Mouse (Mus musculus): Measurements from ENCODE around the gene Cars2. TPM values are rescaled to one million over a fixed set of nuclear protein-coding genes. Genes with fewer than 3 reads are reported as not detected.
"Not testable (repeated sequence)": the region's sequence is repeated elsewhere in the genome, so short reads cannot be mapped to it uniquely, and the experiment has no call there.

Gene Cars2
- polyA plus RNA-seq, 1 experiment from 2014 or later = 23.3 TPM

DNA sequence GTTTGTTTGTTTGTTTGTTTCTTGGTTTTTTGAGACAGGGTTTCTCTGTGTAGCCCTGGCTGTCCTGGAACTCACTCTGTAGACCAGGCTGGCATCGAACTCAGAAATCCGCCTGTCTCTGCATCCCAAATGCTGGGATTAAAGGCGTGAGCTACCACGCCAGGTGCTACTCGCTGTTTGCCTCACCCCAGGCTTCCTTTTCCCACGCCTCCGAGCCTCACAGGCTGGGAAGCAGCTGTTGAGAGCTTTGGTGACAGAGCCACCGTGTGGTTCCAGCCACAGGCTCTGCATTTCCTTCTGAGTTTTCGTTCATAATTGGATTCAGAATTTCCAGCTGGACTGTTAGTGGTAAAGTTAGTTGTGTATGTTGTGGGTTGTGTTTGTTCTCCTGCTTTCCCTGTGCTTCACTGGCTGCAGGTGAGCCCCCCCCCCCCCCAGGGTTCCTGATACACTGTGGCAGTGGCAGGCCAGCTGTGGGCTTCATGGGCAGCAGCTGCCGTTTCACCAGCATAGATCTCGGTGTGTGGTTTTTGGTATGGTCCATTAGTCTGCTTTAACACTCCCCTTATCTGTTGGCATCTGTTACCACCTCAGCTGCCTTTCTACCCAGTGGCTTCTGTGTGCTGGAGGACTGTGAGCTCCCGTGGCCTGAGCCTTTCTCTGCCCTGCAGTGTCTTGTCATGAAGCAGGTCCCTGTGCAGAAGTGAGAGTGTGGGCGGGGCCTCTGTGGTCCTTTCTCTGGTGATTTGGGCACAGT lies 46.9 kb downstream of the Cars2 start:
- no peak for ATAC-seq (ENCODE audit: low FRiP score, low read depth)
- peaks cover 10% of the 10 kb centered on the region; the same call in 1 of the 2 replicates for H3K4me1 ChIP-seq
- 85% methylated on average over 13 of the region's 13 CpGs for WGBS
- H3K9ac ChIP-seq = no peak overlapping the region
- peaks cover 61% of the 10 kb centered on the region for H3K36me3 ChIP-seq
- H3K27me3 ChIP-seq = no peaks in the 10 kb centered on the region
- no peaks in the 10 kb centered on the region for H3K9me3 ChIP-seq
- H3K4me3 ChIP-seq = no peak overlapping the region
- no peak overlapping the region for H3K4me2 ChIP-seq (replicated peaks)
- no peak overlapping the region for H3K27ac ChIP-seq

GRCm38 (mm10) chr8:11498786-11499485 lies 51.6 kb downstream of the Cars2 start:
- H3K9me3 ChIP-seq = no peaks in the 10 kb centered on the region
- H3K27ac ChIP-seq = no peak overlapping the region
- 89% methylated on average over 4 of the region's 4 CpGs for WGBS
- no peak for ATAC-seq (ENCODE audit: low FRiP score, low read depth)
- H3K9ac ChIP-seq = no peak overlapping the region
- H3K4me1 ChIP-seq = peaks cover 24% of the 10 kb centered on the region
- H3K36me3 ChIP-seq = peaks cover 17% of the 10 kb centered on the region
- peak overlapping the region; percentile 83 for H3K4me2 ChIP-seq (replicated peaks)
- peaks cover 10% of the 10 kb centered on the region; the same call in 1 of the 2 replicates for H3K27me3 ChIP-seq
- peak overlapping the region; percentile 92; the same call in 1 of the 2 replicates for H3K4me3 ChIP-seq

DNA sequence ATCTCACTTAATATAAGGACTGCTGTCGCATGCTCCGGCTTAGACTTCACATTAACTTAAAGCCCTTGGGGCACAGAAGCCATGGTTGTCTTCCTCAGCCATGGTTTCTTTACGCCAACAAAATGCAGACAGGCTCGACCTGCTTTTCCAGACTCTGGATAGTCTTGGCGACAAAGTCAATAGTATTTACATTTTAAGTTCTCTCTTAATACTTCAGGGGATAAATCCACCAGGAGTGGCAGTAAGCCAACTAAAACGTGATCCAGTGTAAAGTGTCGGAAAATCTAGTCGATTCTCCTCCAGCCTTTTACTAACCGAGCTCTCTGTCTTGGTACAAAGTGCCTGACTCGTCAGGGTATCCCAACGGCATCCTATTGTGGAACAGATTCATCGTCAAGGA lies 52.3 kb downstream of the Cars2 start:
- Histone ChIP-seq H3K9me3 (no peaks in the 10 kb centered on the region), H3K4me2 (replicated peaks) (peak overlapping the region; percentile 83), H3K27me3 (peaks cover 10% of the 10 kb centered on the region; the same call in 1 of the 2 replicates), H3K4me3 (peak overlapping the region; percentile 92), H3K36me3 (peaks cover 11% of the 10 kb centered on the region), H3K4me1 (peaks cover 24% of the 10 kb centered on the region), H3K27ac (no peak overlapping the region), H3K9ac (0 out of 2 replicates have a peak overlapping the region, but pooled peaks have one; percentile 83)
- 74% methylated on average over 12 of the region's 12 CpGs for WGBS
- ATAC-seq (ENCODE audit: low FRiP score, low read depth) = no peak

- Histone ChIP-seq H3K4me2 (replicated peaks) (peak within 1 kb of the TSS; percentile 83), H3K27ac (peak within 1 kb of the TSS; percentile 69; the same call in 1 of the 2 replicates), H3K27me3 (peaks cover 10% of the 10 kb centered on the region; the same call in 1 of the 2 replicates), H3K4me3 (peak within 1 kb of the TSS; percentile 92), H3K36me3 (peaks cover under 1% of the 10 kb centered on the region), H3K9me3 (no peaks in the 10 kb centered on the region), H3K9ac (peak within 1 kb of the TSS; percentile 83), H3K4me1 (peaks cover 24% of the 10 kb centered on the region)
- peak; percentile 97 for ATAC-seq (ENCODE audit: low FRiP score, low read depth)
- WGBS = 4% methylated on average over 72 of the region's 73 CpGs
Measured at GRCm38 (mm10) chr8:11497017-11497990, 53.3 kb downstream of the Cars2 start, which contains the start of gene Naxd. TSS of gene Naxd (plus strand) at chr8:11497506.

- not testable (repeated sequence) for H3K36me3 ChIP-seq
- WGBS = 83% methylated on average over 2 of the region's 2 CpGs
Measured at GRCm38 (mm10) chr8:11492340-11492739, 58.2 kb downstream of the Cars2 start.

DNA sequence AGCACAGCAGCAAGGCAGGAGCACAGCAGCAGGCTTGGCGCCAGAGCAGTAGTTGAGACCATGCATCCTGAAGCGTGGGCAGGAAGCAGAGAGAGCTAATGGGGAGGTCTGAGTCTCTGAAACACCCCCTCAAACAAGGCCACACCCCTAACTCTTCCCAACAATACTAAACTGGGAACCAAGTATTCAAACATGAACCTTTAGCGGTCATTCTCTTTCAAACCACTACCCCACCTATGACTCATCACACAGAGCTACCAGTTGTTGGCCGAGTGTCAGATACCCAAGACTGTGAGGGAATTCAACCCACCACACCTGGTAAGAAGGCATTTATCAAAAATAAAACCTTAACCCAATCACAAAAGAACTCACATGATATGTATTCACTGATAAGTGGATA lies 63.4 kb downstream of the Cars2 start:
- no peak overlapping the region for H3K4me2 ChIP-seq (replicated peaks)
- H3K36me3 ChIP-seq = no peaks in the 10 kb centered on the region
- H3K9ac ChIP-seq = no peak overlapping the region
- WGBS = 73% methylated on average over 4 of the region's 4 CpGs
- peaks cover 29% of the 10 kb centered on the region for H3K27me3 ChIP-seq
- H3K4me3 ChIP-seq = no peak overlapping the region
- no peak overlapping the region for H3K27ac ChIP-seq
- H3K4me1 ChIP-seq = no peaks in the 10 kb centered on the region
- ATAC-seq (ENCODE audit: low FRiP score, low read depth) = no peak
- H3K9me3 ChIP-seq = no peaks in the 10 kb centered on the region

More at GRCm38 (mm10) chr8:11492340-11492739, 58.2 kb downstream of the Cars2 start:
- H3K9me3 ChIP-seq; H3K4me2 ChIP-seq (replicated peaks); H3K9ac ChIP-seq; ATAC-seq (ENCODE audit: low FRiP score, low read depth); H3K27ac ChIP-seq; H3K4me3 ChIP-seq; H3K4me1 ChIP-seq: not testable (repeated sequence)
- H3K27me3 ChIP-seq = peaks cover 35% of the 10 kb centered on the region

- H3K27ac ChIP-seq = no peak overlapping the region
- H3K36me3 ChIP-seq = no peaks in the 10 kb centered on the region
- 20% methylated on average over 7 of the region's 7 CpGs for WGBS
- H3K4me3 ChIP-seq = no peak overlapping the region
- no peak for ATAC-seq (ENCODE audit: low FRiP score, low read depth)
- no peaks in the 10 kb centered on the region for H3K4me1 ChIP-seq
- H3K27me3 ChIP-seq = peaks cover 34% of the 10 kb centered on the region
- no peaks in the 10 kb centered on the region for H3K9me3 ChIP-seq
- no peak overlapping the region for H3K4me2 ChIP-seq (replicated peaks)
- no peak overlapping the region for H3K9ac ChIP-seq
Measured at GRCm38 (mm10) chr8:11486142-11486541, 64.4 kb downstream of the Cars2 start.

- no peak for ATAC-seq (ENCODE audit: low FRiP score, low read depth)
- Histone ChIP-seq H3K4me1 (peaks cover 21% of the 10 kb centered on the region; the same call in 1 of the 2 replicates), H3K4me3 (no peak overlapping the region), H3K4me2 (replicated peaks) (no peak overlapping the region), H3K36me3 (no peaks in the 10 kb centered on the region), H3K27me3 (peaks cover 48% of the 10 kb centered on the region), H3K27ac (no peak overlapping the region), H3K9me3 (no peaks in the 10 kb centered on the region), H3K9ac (no peak overlapping the region)
- 55% methylated on average over 3 of the region's 3 CpGs for WGBS
Measured at GRCm38 (mm10) chr8:11482537-11482936, 68.0 kb downstream of the Cars2 start.

DNA sequence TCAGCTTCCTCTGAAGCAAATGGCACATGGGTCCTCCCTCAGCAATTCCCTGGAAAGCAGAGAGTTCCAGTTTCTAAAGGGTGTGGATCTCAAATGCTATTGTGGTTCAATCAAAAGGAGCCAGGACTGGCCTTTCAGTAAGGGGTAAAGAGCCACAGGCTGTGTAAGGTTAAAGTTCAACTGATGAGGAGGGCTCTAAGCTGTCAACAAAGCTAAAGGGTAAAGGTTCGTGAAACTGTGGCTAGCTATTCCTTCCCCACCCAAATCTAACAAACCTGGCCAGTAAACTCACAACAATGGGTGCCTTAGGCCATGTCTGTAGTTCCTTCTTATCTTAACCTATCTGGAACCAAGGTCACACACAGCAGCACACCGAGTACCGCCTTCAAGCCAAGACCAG lies 68.7 kb downstream of the Cars2 start:
- no peak overlapping the region for H3K27ac ChIP-seq
- 79% methylated on average over 3 of the region's 3 CpGs for WGBS
- H3K36me3 ChIP-seq = no peaks in the 10 kb centered on the region
- H3K27me3 ChIP-seq = peaks cover 54% of the 10 kb centered on the region
- ATAC-seq (ENCODE audit: low FRiP score, low read depth) = no peak
- H3K9me3 ChIP-seq = no peaks in the 10 kb centered on the region
- H3K9ac ChIP-seq = no peak overlapping the region
- peaks cover 26% of the 10 kb centered on the region for H3K4me1 ChIP-seq
- no peak overlapping the region for H3K4me2 ChIP-seq (replicated peaks)
- H3K4me3 ChIP-seq = no peak overlapping the region

- H3K9me3 ChIP-seq = no peaks in the 10 kb centered on the region
- peak overlapping the region; percentile 60; the same call in 1 of the 2 replicates for H3K4me3 ChIP-seq
- 6% methylated on average over 14 of the region's 14 CpGs for WGBS
- no peak overlapping the region for H3K27ac ChIP-seq
- H3K36me3 ChIP-seq = no peaks in the 10 kb centered on the region
- ATAC-seq (ENCODE audit: low FRiP score, low read depth) = no peak
- H3K4me2 ChIP-seq (replicated peaks) = peak overlapping the region; percentile 99
- H3K9ac ChIP-seq = no peak overlapping the region
- H3K27me3 ChIP-seq = peaks cover 77% of the 10 kb centered on the region
- peaks cover 42% of the 10 kb centered on the region for H3K4me1 ChIP-seq
Measured at GRCm38 (mm10) chr8:11479591-11479990, 71.0 kb downstream of the Cars2 start.

- Histone ChIP-seq H3K4me2 (replicated peaks) (peak overlapping the region; percentile 99), H3K9ac (no peak overlapping the region), H3K4me1 (peaks cover 42% of the 10 kb centered on the region), H3K4me3 (peak overlapping the region; percentile 60), H3K27me3 (peaks cover 83% of the 10 kb centered on the region), H3K27ac (no peak overlapping the region), H3K36me3 (no peaks in the 10 kb centered on the region), H3K9me3 (no peaks in the 10 kb centered on the region)
- 1% methylated on average over 23 of the region's 23 CpGs for WGBS
- peak; percentile 58 for ATAC-seq (ENCODE audit: low FRiP score, low read depth)
Measured at GRCm38 (mm10) chr8:11478807-11479527, 71.6 kb downstream of the Cars2 start.

Data from limb, embryonic 13.5 days (tissue).